Mouse (Mus musculus) adrenal gland, adult 18-20 months (tissue): ENCODE results near the gene Gm21972. TPM values are rescaled to one million over a fixed set of nuclear protein-coding genes. Genes with fewer than 3 reads are reported as not detected.

Experiments
- DNase-seq, 2 experiments: peaks; one replicate each; pipeline ENCODE4 v3.0.0; 2021 to 2022; ENCODE audit warnings: low spot score in 2 of 2
- long read RNA-seq, 2 experiments: library from polyadenylated mRNA; stranded (forward); transcript quantifications; one replicate each; pipeline ENCODE4 v2.0.0; 2021
- total RNA-seq, 2 experiments: library from RNA; stranded (reverse); gene quantifications; 1 replicate in 1 of 2; 2 replicates in 1 of 2; pipeline ENCODE4 v1.2.3; 2021

The Gm21972 gene
- total RNA-seq, result 1 to 10 TPM; 2.4 to 4.0 TPM
- long read RNA-seq, experiment 1, result 0 reads
- long read RNA-seq, experiment 2, result 0 reads

GRCm38 (mm10) chr1:86133337-86133736, at the start of gene Gm21972:
Gene Gm21972, plus strand, starts transcription at chr1:86133637.
- no peak for DNase-seq

GRCm38 (mm10) chr1:86094413-86094812, 39.0 kb upstream of the Gm21972 start:
- no peak for DNase-seq

- DNase-seq, result no peak
These were observed 28.4 kb upstream of the Gm21972 start for GRCm38 (mm10) chr1:86105054-86105453.

- DNase-seq, result no peak
These were observed 21.7 kb upstream of the Gm21972 start, which contains the start of gene Htr2b for GRCm38 (mm10) chr1:86111779-86112178. Gene Htr2b, minus strand, starts transcription at chr1:86111970.

GRCm38 (mm10) chr1:86114141-86114540, 19.3 kb upstream of the Gm21972 start:
- DNase-seq, result no peak

GRCm38 (mm10) chr1:86119549-86119948, 13.9 kb upstream of the Gm21972 start:
- DNase-seq, result no peak

- DNase-seq, result no peak
These were observed 7.4 kb upstream of the Gm21972 start for GRCm38 (mm10) chr1:86126036-86126435.

- no peak for DNase-seq
These were observed 1.9 kb downstream of the Gm21972 start for GRCm38 (mm10) chr1:86135315-86135714.

GRCm38 (mm10) chr1:86141081-86141480, 7.6 kb downstream of the Gm21972 start:
- DNase-seq, result no peak

- DNase-seq, result no peak
These were observed 9.7 kb downstream of the Gm21972 start for GRCm38 (mm10) chr1:86143165-86143564.

GRCm38 (mm10) chr1:86144001-86144944, 10.8 kb downstream of the Gm21972 start:
- no peak for DNase-seq

- DNase-seq, result no peak
These were observed 12.9 kb downstream of the Gm21972 start for GRCm38 (mm10) chr1:86146293-86146692.

GRCm38 (mm10) chr1:86147557-86147956, 14.1 kb downstream of the Gm21972 start:
- DNase-seq, result peak in 1 of 2 experiments; percentile 27

- no peak for DNase-seq
These were observed 14.7 kb downstream of the Gm21972 start for GRCm38 (mm10) chr1:86148161-86148560.

GRCm38 (mm10) chr1:86150929-86151328, 17.5 kb downstream of the Gm21972 start:
- DNase-seq, result no peak

- no peak for DNase-seq
These were observed 17.9 kb downstream of the Gm21972 start for GRCm38 (mm10) chr1:86151376-86151775.

GRCm38 (mm10) chr1:86152618-86153017, 19.2 kb downstream of the Gm21972 start:
- DNase-seq, result no peak

- DNase-seq, result peak; percentile 87 to 89
These were observed 20.8 kb downstream of the Gm21972 start, which contains the start of gene Armc9 for GRCm38 (mm10) chr1:86154133-86154823. Gene Armc9, plus strand, starts transcription at chr1:86154780.

GRCm38 (mm10) chr1:86154824-86155164, 21.4 kb downstream of the Gm21972 start:
- no peak for DNase-seq

GRCm38 (mm10) chr1:86156075-86156474, 22.6 kb downstream of the Gm21972 start:
- DNase-seq, result no peak

- no peak for DNase-seq
These were observed 23.2 kb downstream of the Gm21972 start for GRCm38 (mm10) chr1:86156595-86156994.

- DNase-seq, result no peak
These were observed 26.6 kb downstream of the Gm21972 start for GRCm38 (mm10) chr1:86160059-86160458.
